Mouse (Mus musculus): ENCODE data around the gene Col26a1. TPM values are rescaled to one million over a fixed set of nuclear protein-coding genes. Genes with fewer than 3 reads are reported as not detected.

Gene Col26a1
- polyA plus RNA-seq (2014; fragmentation: Nextera tagmentation; extraction: Ambion mirVana) = 13.3 and 16.3 TPM in 2 replicates

- peaks cover 32% of the 10 kb centered on the region for H3K27me3 ChIP-seq (ENCODE audit: control insufficient read depth, insufficient read depth, low read length)
- peak within 1 kb of the TSS; percentile 86 for H3K4me2 ChIP-seq
- no peaks in the 10 kb centered on the region for H3K9me3 ChIP-seq (replicated peaks; ENCODE audit: control insufficient read depth, low read length)
- peak within 1 kb of the TSS; percentile 22; the same call in 1 of the 2 replicates for H3K27ac ChIP-seq (ENCODE audit: low read depth, low read length)
- 2% methylated on average over 44 of the region's 44 CpGs for WGBS (ENCODE audit: insufficient replicate concordance)
- peak; percentile 43 for ATAC-seq (replicated peaks; ENCODE audit: insufficient number of reproducible peaks, low FRiP score, low TSS enrichment)
- 0 out of 2 replicates have a peak, but pooled peaks cover 11% of the 10 kb centered on the region for H3K4me1 ChIP-seq (ENCODE audit: control insufficient read depth, insufficient read depth, low read length)
- no peaks in the 10 kb centered on the region for H3K36me3 ChIP-seq (ENCODE audit: control insufficient read depth, insufficient read depth, low read length)
- peak within 1 kb of the TSS; percentile 72 for H3K9ac ChIP-seq (ENCODE audit: low read depth, low read length)
- H3K4me3 ChIP-seq (ENCODE audit: low read depth, low read length) = peak within 1 kb of the TSS; percentile 59
Observed at GRCm38 (mm10) chr5:136882788-136883439, at the start of gene Col26a1. Gene Col26a1, minus strand, starts transcription at chr5:136883209.

DNA sequence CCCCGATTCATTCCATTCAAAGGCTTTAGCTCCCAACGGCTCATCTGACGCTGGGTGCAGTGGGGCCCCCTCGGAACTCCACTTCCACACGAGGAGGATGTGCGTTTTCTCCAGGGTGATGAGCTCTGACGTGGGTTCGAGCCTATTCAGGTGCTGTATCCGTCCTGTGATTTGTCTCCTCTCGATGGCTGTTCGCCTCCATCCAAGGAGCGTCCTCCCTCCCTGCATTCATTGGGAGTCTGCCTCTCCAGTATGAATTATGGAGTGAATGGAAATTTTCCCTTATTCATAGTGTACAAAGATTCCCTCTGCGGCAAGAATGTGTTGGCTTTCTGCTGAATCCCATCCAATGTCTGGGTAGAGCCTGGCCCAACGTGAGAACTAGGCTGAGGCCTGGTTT, 48.9 kb upstream of the Col26a1 start:
- Histone ChIP-seq H3K9ac (ENCODE audit: low read depth, low read length) (no peak overlapping the region), H3K27me3 (ENCODE audit: control insufficient read depth, insufficient read depth, low read length) (no peaks in the 10 kb centered on the region), H3K9me3 (replicated peaks; ENCODE audit: control insufficient read depth, low read length) (no peaks in the 10 kb centered on the region), H3K4me1 (ENCODE audit: control insufficient read depth, insufficient read depth, low read length) (no peaks in the 10 kb centered on the region), H3K4me3 (ENCODE audit: low read depth, low read length) (no peak overlapping the region), H3K4me2 (no peak overlapping the region), H3K36me3 (ENCODE audit: control insufficient read depth, insufficient read depth, low read length) (no peaks in the 10 kb centered on the region), H3K27ac (ENCODE audit: low read depth, low read length) (no peak overlapping the region)
- WGBS (ENCODE audit: insufficient replicate concordance) = 78% methylated on average over 14 of the region's 14 CpGs
- ATAC-seq (replicated peaks; ENCODE audit: insufficient number of reproducible peaks, low FRiP score, low TSS enrichment) = no peak

- no peaks in the 10 kb centered on the region for H3K4me1 ChIP-seq (ENCODE audit: control insufficient read depth, insufficient read depth, low read length)
- H3K4me3 ChIP-seq (ENCODE audit: low read depth, low read length) = no peak overlapping the region
- H3K9ac ChIP-seq (ENCODE audit: low read depth, low read length) = 0 out of 2 replicates have a peak overlapping the region, but pooled peaks have one; percentile 54
- no peaks in the 10 kb centered on the region for H3K36me3 ChIP-seq (ENCODE audit: control insufficient read depth, insufficient read depth, low read length)
- H3K9me3 ChIP-seq (replicated peaks; ENCODE audit: control insufficient read depth, low read length) = no peaks in the 10 kb centered on the region
- H3K4me2 ChIP-seq = no peak overlapping the region
- ATAC-seq (replicated peaks; ENCODE audit: insufficient number of reproducible peaks, low FRiP score, low TSS enrichment) = no peak
- no peak overlapping the region for H3K27ac ChIP-seq (ENCODE audit: low read depth, low read length)
- 20% methylated on average over 4 of the region's 4 CpGs for WGBS (ENCODE audit: insufficient replicate concordance)
- H3K27me3 ChIP-seq (ENCODE audit: control insufficient read depth, insufficient read depth, low read length) = no peaks in the 10 kb centered on the region
Observed at GRCm38 (mm10) chr5:136929073-136929472, 46.1 kb upstream of the Col26a1 start.

DNA sequence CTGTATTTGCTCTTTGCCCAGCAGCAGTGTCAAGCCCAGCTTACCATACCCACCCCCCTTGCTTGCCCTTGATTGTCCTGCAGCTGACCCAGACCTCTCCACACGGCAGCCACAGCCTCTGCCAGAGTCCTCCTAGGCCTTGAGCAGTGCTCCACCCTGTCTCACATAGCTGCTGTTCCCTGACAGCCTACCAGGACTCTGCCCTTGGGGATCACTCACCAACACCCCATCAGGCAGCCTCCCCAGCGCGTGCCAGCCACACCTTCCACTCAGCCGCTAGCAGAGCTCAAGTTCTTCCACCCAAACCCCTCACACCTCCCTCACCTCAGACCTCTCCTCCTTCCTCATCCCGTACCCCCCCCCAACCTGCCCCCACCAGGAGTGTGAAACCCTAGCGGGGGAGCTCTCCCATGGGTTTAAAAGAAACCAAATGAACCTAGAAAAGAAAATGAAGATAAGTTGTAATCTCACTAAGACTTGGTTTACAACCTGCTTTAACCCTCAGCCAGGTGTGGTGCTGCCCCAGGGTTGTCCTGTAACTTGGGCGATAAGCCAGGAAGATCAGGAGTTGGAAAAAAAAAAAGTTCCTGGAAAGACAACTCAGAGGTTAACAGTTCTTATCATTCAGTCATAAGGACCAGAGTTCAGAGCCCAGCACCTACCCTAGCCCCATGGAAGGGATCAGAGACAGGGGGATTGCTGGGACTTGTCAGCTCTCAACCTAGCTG, 40.9 kb upstream of the Col26a1 start:
- no peak for ATAC-seq (replicated peaks; ENCODE audit: insufficient number of reproducible peaks, low FRiP score, low TSS enrichment)
- WGBS (ENCODE audit: insufficient replicate concordance) = 42% methylated on average over 7 of the region's 7 CpGs
- Histone ChIP-seq H3K27ac (ENCODE audit: low read depth, low read length) (no peak overlapping the region), H3K27me3 (ENCODE audit: control insufficient read depth, insufficient read depth, low read length) (no peaks in the 10 kb centered on the region), H3K9me3 (replicated peaks; ENCODE audit: control insufficient read depth, low read length) (no peaks in the 10 kb centered on the region), H3K4me3 (ENCODE audit: low read depth, low read length) (no peak overlapping the region), H3K4me1 (ENCODE audit: control insufficient read depth, insufficient read depth, low read length) (peaks cover 5% of the 10 kb centered on the region; the same call in 1 of the 2 replicates), H3K4me2 (no peak overlapping the region), H3K9ac (ENCODE audit: low read depth, low read length) (no peak overlapping the region), H3K36me3 (ENCODE audit: control insufficient read depth, insufficient read depth, low read length) (no peaks in the 10 kb centered on the region)

- no peaks in the 10 kb centered on the region for H3K9me3 ChIP-seq (replicated peaks; ENCODE audit: control insufficient read depth, low read length)
- no peaks in the 10 kb centered on the region for H3K27me3 ChIP-seq (ENCODE audit: control insufficient read depth, insufficient read depth, low read length)
- WGBS (ENCODE audit: insufficient replicate concordance) = 77% methylated on average over 9 of the region's 9 CpGs
- H3K9ac ChIP-seq (ENCODE audit: low read depth, low read length) = no peak overlapping the region
- ATAC-seq (replicated peaks; ENCODE audit: insufficient number of reproducible peaks, low FRiP score, low TSS enrichment) = no peak
- H3K4me3 ChIP-seq (ENCODE audit: low read depth, low read length) = no peak overlapping the region
- H3K36me3 ChIP-seq (ENCODE audit: control insufficient read depth, insufficient read depth, low read length) = no peaks in the 10 kb centered on the region
- no peak overlapping the region for H3K4me2 ChIP-seq
- H3K27ac ChIP-seq (ENCODE audit: low read depth, low read length) = no peak overlapping the region
- peaks cover 5% of the 10 kb centered on the region; the same call in 1 of the 2 replicates for H3K4me1 ChIP-seq (ENCODE audit: control insufficient read depth, insufficient read depth, low read length)
Observed at GRCm38 (mm10) chr5:136922830-136923229, 39.8 kb upstream of the Col26a1 start.

DNA sequence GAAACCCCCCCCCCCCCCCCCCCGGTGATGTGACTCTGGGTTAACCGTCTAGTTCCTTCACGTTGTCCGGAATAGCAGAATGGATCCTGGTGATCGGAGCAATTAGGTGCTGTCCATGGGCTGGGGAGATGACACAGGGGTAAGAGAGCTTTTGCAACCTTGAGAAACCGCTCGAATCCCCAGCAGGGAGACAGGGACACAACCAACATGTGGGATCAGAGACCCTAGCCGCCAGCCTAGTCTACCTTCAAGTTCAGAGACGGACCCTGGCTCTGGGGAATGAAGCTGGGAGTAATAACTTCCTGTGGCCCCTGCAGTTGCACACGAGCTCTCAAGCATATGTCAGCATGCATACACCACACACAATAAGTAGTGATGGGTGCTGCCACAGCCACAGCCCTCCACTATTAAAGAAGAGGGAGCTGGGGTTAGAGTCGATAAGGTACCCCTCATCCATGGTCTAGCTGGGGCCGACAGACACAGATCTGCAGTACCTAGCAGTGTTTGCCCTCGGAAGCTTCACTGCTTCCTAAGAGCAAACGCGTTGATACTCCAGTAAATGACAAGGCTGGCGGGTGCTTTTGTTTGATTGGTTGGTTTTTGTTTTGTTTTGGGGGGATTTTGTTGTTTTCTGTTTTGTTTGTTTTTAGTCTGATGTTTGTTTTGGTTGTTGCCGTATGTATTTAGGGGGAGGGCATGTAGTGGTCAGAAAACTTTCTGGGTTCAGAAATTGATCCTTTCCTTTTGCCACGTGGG, 36.7 kb upstream of the Col26a1 start:
- Histone ChIP-seq H3K4me1 (ENCODE audit: control insufficient read depth, insufficient read depth, low read length) (peaks cover 5% of the 10 kb centered on the region; the same call in 1 of the 2 replicates), H3K9me3 (replicated peaks; ENCODE audit: control insufficient read depth, low read length) (no peaks in the 10 kb centered on the region), H3K36me3 (ENCODE audit: control insufficient read depth, insufficient read depth, low read length) (no peaks in the 10 kb centered on the region), H3K9ac (ENCODE audit: low read depth, low read length) (peak overlapping the region; percentile 75), H3K4me2 (peak overlapping the region; percentile 92), H3K27ac (ENCODE audit: low read depth, low read length) (no peak overlapping the region), H3K4me3 (ENCODE audit: low read depth, low read length) (peak overlapping the region; percentile 64), H3K27me3 (ENCODE audit: control insufficient read depth, insufficient read depth, low read length) (no peaks in the 10 kb centered on the region)
- 26% methylated on average over 17 of the region's 18 CpGs for WGBS (ENCODE audit: insufficient replicate concordance)
- no peak for ATAC-seq (replicated peaks; ENCODE audit: insufficient number of reproducible peaks, low FRiP score, low TSS enrichment)

- Histone ChIP-seq H3K9ac (ENCODE audit: low read depth, low read length) (peak overlapping the region; percentile 75), H3K4me1 (ENCODE audit: control insufficient read depth, insufficient read depth, low read length) (peaks cover 5% of the 10 kb centered on the region; the same call in 1 of the 2 replicates), H3K4me3 (ENCODE audit: low read depth, low read length) (peak overlapping the region; percentile 64), H3K36me3 (ENCODE audit: control insufficient read depth, insufficient read depth, low read length) (no peaks in the 10 kb centered on the region), H3K27me3 (ENCODE audit: control insufficient read depth, insufficient read depth, low read length) (no peaks in the 10 kb centered on the region), H3K27ac (ENCODE audit: low read depth, low read length) (no peak overlapping the region), H3K9me3 (replicated peaks; ENCODE audit: control insufficient read depth, low read length) (no peaks in the 10 kb centered on the region), H3K4me2 (peak overlapping the region; percentile 92)
- peak; percentile 85; the same call in 1 of the 2 replicates for ATAC-seq (replicated peaks; ENCODE audit: insufficient number of reproducible peaks, low FRiP score, low TSS enrichment)
- WGBS (ENCODE audit: insufficient replicate concordance) = 3% methylated on average over 38 of the region's 38 CpGs
Observed at GRCm38 (mm10) chr5:136918655-136919472, 35.9 kb upstream of the Col26a1 start.

Measured in heart, embryonic 11.5 days (tissue).